Mouse (Mus musculus) thymus, postnatal 36 days (tissue): ENCODE measurements around the gene Slc22a5.
"Not testable (repeated sequence)": the region's sequence is repeated elsewhere in the genome, so short reads cannot be mapped to it uniquely, and the experiment has no call there.

Source experiments
- DNase-seq, 2 experiments: peaks; one replicate each; pipeline ENCODE4 v3.0.0; 2022; ENCODE audit warnings: mixed read lengths in 2 of 2

Gene Slc22a5

DNA sequence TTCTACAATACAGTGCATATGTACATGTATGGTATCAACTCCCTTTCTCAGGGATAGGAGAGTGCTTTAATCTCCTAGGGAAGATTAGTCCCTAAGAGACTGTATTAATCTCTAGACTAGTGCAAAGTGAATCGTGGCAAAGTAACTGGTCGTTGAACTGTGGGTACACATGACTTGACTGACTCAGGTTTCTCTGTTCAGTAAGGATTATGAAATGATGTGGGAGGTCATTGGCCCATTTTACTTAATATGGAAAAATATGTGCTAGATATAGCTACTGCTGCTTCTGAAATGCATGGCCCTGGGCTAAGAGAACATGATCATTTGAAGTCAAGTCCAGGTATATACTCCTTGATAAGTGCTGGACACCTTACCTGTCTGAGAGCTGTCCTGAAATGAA, 8.2 kb downstream of the Slc22a5 start:
- no peak for DNase-seq

GRCm38 (mm10) chr11:53878096-53878495, 13.4 kb downstream of the Slc22a5 start:
- not testable (repeated sequence) for DNase-seq

DNA sequence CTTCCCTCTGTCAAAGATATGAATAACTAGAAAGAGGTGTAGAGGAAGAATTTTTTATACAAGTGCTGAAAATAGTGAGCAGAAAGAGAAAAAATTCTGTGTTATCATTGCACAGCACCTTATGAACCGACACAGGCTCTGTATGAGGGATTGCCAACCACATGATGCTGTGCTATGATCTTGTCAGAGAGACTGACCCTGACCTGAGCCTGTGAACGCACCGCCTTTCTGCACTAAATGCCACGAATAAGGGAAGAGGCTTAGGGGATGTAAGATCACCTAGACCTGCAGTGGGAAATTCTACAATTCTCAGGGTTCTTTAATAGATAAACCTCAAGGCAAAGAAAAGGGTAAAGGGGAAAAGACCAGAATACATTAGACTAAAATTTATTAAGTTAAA, 15.0 kb downstream of the Slc22a5 start:
- DNase-seq: no peak

GRCm38 (mm10) chr11:53874706-53875105, 16.8 kb downstream of the Slc22a5 start:
- peak; percentile 40 to 50 for DNase-seq

- not testable (repeated sequence) for DNase-seq
Measured at GRCm38 (mm10) chr11:53873909-53874704, 17.4 kb downstream of the Slc22a5 start.

GRCm38 (mm10) chr11:53871786-53872507, 19.5 kb downstream of the Slc22a5 start:
- DNase-seq: no peak

DNA sequence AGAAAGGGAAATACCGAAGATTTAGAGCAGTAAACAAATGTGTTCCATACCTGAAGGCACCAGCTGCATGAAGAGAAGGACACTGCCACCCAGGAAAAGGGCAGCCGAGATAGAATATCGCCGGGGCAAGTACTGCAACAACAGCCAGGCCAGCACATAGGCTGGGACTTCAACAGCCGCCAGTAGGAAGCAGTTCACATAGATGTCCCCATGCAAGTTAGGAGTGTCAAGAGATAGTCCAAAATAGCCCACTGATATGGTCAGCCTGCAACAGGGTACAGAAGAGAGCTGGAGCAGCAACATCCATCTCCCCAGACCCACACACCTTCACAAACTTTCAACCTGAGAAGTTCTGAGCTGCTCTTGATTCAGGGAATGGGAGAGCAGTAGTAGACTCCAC, 22.3 kb downstream of the Slc22a5 start:
- DNase-seq: no peak

GRCm38 (mm10) chr11:53868323-53868722, 23.1 kb downstream of the Slc22a5 start:
- DNase-seq: not testable (repeated sequence)

DNA sequence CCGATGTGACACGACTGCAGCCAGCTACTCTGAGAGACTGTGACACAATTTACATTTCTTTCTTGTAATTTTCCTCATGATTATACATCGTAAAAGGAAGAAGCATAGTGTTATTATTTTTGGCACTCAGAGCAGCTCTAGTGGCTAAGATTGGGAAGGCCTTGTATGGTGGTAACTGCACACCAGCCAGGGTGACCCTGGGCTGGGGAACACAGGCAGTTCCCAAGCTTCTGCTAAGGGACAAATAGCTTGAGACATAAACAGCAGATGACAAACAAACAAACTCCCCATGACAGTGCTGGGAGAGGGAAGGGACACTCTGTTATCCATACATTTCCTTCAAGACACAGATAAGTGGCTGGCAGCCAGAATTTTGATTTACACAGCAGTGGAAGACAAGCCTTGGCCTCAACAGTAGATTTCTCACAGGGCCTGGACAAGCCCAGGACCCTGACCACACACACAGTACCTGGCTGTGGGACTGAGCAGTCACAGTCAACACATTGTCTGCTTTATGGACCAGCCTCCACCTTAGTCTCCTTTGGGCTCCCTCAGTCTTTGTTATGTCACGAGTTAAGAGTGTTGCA, 26.6 kb downstream of the Slc22a5 start:
- not testable (repeated sequence) for DNase-seq

DNA sequence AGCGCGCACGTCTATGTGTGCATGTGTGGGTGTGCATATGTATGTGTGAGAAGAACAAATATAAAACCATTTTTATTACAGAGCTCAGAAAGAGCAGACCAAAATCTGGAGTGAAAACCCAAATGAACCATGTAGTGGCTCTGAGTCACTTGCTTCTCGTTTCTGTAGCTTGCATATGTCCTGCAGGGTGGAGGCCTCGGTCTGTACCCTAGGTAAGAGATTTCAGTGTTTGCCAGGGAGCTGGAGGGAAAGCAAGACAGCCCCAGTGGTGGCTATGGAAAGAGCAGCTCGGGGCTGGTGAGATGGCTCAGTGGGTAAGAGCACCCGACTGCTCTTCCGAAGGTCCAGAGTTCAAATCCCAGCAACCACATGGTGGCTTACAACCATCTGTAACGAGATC, 30.5 kb downstream of the Slc22a5 start:
- DNase-seq: not testable (repeated sequence)

DNA sequence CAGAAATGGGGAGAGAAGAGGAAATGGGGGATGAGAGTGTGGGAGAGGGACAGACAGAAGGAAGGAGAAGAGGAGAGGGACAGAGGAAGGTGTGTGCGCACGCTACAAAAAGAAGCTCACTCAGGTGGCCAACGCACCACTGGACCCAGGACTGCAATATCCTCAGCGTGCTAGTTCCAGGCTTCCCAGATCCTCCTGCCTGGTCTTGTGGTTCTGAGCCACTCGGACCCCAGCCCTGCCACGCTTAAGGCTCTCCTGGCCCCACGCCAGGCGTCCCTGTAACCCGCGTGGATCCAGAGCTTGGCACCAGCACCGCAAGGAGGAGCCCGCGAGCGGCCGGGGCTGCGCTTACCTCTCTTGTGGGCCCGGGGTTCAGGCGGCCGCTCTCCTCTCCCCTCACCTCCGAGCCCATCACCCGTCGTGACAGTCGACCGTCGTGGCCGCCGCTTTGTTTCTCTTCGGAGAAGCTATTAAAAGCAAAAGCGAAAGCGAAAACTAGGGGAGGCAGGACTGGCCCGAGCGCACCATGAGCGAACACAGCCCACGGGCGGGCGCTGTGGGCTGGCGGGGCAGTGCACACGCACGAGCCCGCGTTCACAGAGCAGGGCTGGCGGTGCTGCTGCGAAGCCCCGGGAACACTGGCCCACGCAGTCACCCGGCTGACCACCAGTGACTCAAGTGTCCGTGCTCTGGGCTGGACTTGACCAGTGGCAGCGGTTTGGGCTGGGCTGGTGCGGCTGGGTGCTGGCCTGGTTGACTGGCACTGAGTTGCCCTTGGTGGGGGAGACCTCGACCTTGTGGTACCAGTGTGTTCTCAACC, 32.5 kb downstream of the Slc22a5 start, which contains the start of gene Gm12216:
Gene Gm12216 (minus strand): TSS at position 496 of the 820 bp plus-strand sequence.
- peak; percentile 45 to 53 for DNase-seq

DNA sequence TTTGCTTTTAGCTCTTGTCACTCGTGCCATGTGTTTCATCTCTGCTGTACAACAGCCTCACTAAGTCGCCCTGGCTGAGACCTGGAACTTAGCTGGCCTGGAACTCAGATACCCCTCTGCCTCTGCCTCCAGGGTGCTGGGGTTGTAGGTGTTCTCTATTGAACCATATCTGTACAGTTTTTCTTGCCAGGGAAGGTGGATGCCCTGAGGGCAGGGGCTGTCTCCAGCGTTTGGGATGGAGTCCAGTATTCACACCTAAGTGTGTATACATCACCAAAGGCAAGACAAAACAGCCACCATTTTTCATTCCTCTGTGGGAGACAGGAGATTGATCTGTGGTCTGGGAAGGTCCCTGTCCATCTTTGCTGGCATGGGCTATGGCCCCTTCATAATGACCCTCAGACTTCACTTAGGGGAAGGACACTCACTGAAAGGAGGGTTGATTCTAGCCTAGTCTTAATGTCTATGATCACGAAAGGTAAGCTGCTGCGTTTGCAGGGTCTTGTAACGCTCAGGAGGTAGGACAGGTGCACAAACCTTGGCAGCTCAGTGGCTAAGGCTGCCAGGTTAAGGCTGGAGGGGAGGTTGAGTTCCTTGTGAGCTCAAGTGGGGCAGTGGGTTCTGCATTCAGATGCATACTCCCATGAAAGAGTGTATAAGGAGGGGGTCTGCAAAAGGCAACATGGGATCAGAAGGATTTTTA, 33.3 kb downstream of the Slc22a5 start:
- DNase-seq: no peak

GRCm38 (mm10) chr11:53853665-53854064, 37.8 kb downstream of the Slc22a5 start:
- no peak for DNase-seq

GRCm38 (mm10) chr11:53851795-53852194, 39.7 kb downstream of the Slc22a5 start:
- peak; percentile 75 to 87 for DNase-seq

GRCm38 (mm10) chr11:53849588-53850320, 41.7 kb downstream of the Slc22a5 start:
- peak; percentile 67 to 73 for DNase-seq

DNA sequence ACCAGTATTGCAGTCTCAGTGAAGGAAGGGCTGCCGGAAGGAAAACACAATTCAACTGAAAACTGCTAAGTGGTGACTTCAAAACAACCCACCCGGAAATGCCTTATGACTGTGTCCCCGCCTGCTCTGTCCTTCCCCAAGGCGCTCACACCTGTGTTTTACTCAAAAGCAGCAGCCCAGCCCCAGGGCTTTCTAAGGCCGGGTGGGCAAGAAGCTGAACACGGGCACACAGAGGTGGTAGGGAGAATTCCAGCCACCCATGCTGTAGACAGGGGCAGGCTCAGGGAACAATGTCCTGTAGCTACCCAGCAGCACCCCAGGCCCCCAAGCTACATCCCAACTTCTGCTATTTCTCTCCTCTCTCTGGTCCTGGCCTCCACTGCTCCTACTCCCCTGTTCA, 45.8 kb downstream of the Slc22a5 start:
- DNase-seq: peak; percentile 68 to 81

- no peak for DNase-seq
Measured at GRCm38 (mm10) chr11:53843106-53843505, 48.4 kb downstream of the Slc22a5 start.

GRCm38 (mm10) chr11:53842161-53842581, 49.3 kb downstream of the Slc22a5 start:
- peak in 1 of 2 experiments; percentile 29 for DNase-seq

DNA sequence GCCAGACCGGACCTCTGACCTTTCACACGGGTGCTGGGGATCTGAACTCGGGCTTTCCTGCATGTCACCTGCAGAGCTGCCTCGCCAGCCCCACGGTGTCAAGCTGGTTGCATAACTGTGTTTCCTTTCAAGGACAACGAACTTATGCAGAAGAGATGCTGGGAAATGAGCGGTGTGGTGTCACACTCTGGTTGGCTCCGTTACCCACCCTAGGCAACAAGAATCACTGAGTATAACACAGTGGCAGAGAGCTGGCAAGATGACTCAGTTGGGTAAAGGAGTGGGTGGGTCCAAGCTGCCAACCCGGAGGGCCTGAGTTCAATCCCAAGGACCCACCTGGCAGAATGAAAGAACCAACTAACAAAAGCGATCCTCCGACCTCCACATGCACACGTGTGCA, 49.9 kb downstream of the Slc22a5 start:
- no peak for DNase-seq

DNA sequence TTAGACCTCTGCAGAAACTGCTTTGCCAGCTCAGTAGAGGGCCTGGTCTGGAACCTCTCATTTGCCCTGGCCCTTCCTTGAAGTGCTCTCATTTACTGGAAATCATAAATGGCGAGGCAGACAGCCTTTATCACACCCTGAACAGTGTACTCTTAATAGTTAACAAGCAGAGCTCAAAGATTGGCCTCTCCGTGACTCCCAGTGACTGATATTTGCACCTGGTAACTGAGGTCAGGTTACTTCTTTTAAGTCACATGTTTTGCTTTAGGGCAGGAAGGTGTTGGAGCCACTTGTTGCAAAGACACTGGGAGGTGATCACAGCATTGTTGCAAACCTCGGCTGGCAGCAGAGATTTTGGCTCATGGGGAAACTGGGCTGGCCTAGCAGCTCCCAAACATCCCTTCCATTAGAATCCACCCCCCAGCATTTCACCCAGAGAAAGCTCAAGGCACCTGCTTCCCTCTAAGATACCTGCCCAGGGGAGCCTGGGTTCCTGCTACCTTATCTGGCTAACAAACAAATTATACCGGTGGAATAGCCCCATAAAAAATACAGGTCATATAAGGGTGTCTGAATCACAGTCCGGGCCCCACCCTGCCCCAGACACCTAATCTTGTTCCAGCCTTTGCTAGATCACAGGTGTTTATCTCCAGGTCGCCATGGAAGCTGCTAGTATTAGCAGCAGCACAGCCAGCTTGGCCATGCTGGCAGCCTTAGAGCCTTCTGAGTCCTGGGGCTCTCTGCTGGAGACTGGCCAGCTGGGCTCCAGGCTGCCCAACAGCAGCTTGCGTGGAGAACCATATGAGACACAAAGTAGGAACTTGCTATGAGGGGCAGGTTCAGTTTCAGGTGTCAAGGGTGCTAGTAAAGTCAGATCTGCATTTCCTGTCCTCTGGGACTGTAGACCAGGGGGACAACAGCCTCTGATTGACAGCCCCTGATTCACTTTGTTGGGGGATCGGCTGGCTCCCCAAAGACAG, 51.5 kb downstream of the Slc22a5 start:
- no peak for DNase-seq
